Mouse (Mus musculus) midbrain, embryonic 11.5 days (tissue): ENCODE results near the gene Ndufa9. TPM values are rescaled to one million over a fixed set of nuclear protein-coding genes. Genes with fewer than 3 reads are reported as not detected.

Experiments used
- ATAC-seq: fragments of 200-750 bp; cut with Nextera tagmentation; 2 replicates; pipeline ENCODE4 v1.8.0; 2017; ENCODE audit warnings: moderate TSS enrichment, moderate library complexity; ENCODE audit not compliant: low FRiP score
- DNase-seq: peaks from one replicate; pipeline ENCODE4 v3.0.0; 2015; ENCODE audit warnings: low spot score; ENCODE audit errors: missing footprints
- H3K27ac ChIP-seq: fragments of 300-500 bp; sonication (generic); 2 replicates; pipeline ENCODE4 v1.5.1; 2014; ENCODE audit warnings: low read depth, low read length
- H3K27me3 ChIP-seq: fragments of 300-500 bp; sonication (generic); 2 replicates; pipeline ENCODE4 v1.6.1; 2014; ENCODE audit warnings: mild to moderate bottlenecking, low read length, moderate library complexity, mixed read lengths; ENCODE audit not compliant: control insufficient read depth, insufficient read depth
- H3K36me3 ChIP-seq: fragments of 300-500 bp; sonication (generic); 2 replicates; pipeline ENCODE4 v1.6.1; 2014; ENCODE audit warnings: mild to moderate bottlenecking, low read length, moderate library complexity, mixed read lengths; ENCODE audit not compliant: control insufficient read depth, insufficient read depth
- H3K4me1 ChIP-seq: fragments of 300-500 bp; sonication (generic); 2 replicates; pipeline ENCODE4 v1.6.1; 2014; ENCODE audit warnings: low read length; ENCODE audit not compliant: control insufficient read depth, insufficient read depth
- H3K4me2 ChIP-seq: fragments of 300-500 bp; sonication (generic); 2 replicates; pipeline ENCODE4 v1.6.1; 2014; ENCODE audit warnings: mild to moderate bottlenecking, moderate library complexity
- H3K4me3 ChIP-seq: fragments of 300-500 bp; sonication (generic); 2 replicates; pipeline ENCODE4 v1.5.1; 2014; ENCODE audit warnings: low read depth, low read length
- H3K9ac ChIP-seq: fragments of 300-500 bp; sonication (generic); 2 replicates; pipeline ENCODE4 v1.6.1; 2014; ENCODE audit warnings: low read length
- H3K9me3 ChIP-seq: fragments of 300-500 bp; sonication (generic); 2 replicates; pipeline ENCODE4 v1.6.1; 2016; ENCODE audit warnings: low read length; ENCODE audit not compliant: control insufficient read depth
- WGBS: fragments of 180-500 bp; shearing (Covaris S2); extraction: QIAGEN DNeasy Blood & Tissue Kit; methylation state at CpG from one replicate; pipeline ENCODE4 v1.1.7; 2014; 5-methylcytosine and 5-hydroxymethylcytosine counted together
- polyA plus RNA-seq: library from polyadenylated mRNA; unstranded; fragments of >200 nt; fragmentation: Nextera tagmentation; extraction: Ambion mirVana; gene quantifications from 2 replicates; pipeline ENCODE4 v1.2.1, GENCODE M21; 2014

Gene Ndufa9
- polyA plus RNA-seq: 194 and 196 TPM in 2 replicates

GRCm38 (mm10) chr6:126848712-126849704 is at the start of gene Ndufa9:
Gene Ndufa9 (minus strand): TSS chr6:126849136.
- no peaks in the 10 kb centered on the region for H3K9me3 ChIP-seq
- peak; percentile 99 for DNase-seq
- peak within 1 kb of the TSS; percentile 78 for H3K4me2 ChIP-seq
- peaks cover 8% of the 10 kb centered on the region for H3K4me1 ChIP-seq
- H3K27ac ChIP-seq: no peak within 1 kb of the TSS
- peak; percentile 90 for ATAC-seq
- 6% methylated on average over 46 of the region's 46 CpGs for WGBS
- H3K36me3 ChIP-seq: no peaks in the 10 kb centered on the region
- H3K9ac ChIP-seq: peak within 1 kb of the TSS; percentile 84
- H3K27me3 ChIP-seq: no peaks in the 10 kb centered on the region
- peak within 1 kb of the TSS; percentile 87 for H3K4me3 ChIP-seq

- ATAC-seq (no peak), DNase-seq (no peak)
- no peak overlapping the region for H3K4me3 ChIP-seq
- no peak overlapping the region for H3K4me2 ChIP-seq
- H3K27me3 ChIP-seq: no peaks in the 10 kb centered on the region
- no peak overlapping the region for H3K9ac ChIP-seq
- H3K27ac ChIP-seq: no peak overlapping the region
- H3K36me3 ChIP-seq: no peaks in the 10 kb centered on the region
- H3K4me1 ChIP-seq: no peaks in the 10 kb centered on the region
- H3K9me3 ChIP-seq: no peaks in the 10 kb centered on the region
- WGBS: 86% methylated on average over 8 of the region's 8 CpGs
Observed at GRCm38 (mm10) chr6:126877118-126877517, 28.2 kb upstream of the Ndufa9 start.

- ATAC-seq (no peak), DNase-seq (no peak)
- no peak within 1 kb of the TSS for H3K27ac ChIP-seq
Observed at GRCm38 (mm10) chr6:126852881-126853280, 3.9 kb upstream of the Ndufa9 start, which contains the start of gene Akap3. Gene Akap3 (plus strand): TSS chr6:126853098.

GRCm38 (mm10) chr6:126836628-126837027 is 12.3 kb downstream of the Ndufa9 start:
- Histone ChIP-seq H3K4me1 (no peaks in the 10 kb centered on the region), H3K9ac (no peak overlapping the region), H3K4me3 (no peak overlapping the region), H3K27me3 (no peaks in the 10 kb centered on the region), H3K4me2 (no peak overlapping the region), H3K36me3 (peaks cover 23% of the 10 kb centered on the region), H3K27ac (no peak overlapping the region), H3K9me3 (no peaks in the 10 kb centered on the region)
- no peak for ATAC-seq
- WGBS: 91% methylated on average over 8 of the region's 8 CpGs
- no peak for DNase-seq

More at GRCm38 (mm10) chr6:126852881-126853280, 3.9 kb upstream of the Ndufa9 start, which contains the start of gene Akap3:
- Histone ChIP-seq H3K4me1 (peaks cover 5% of the 10 kb centered on the region), H3K4me3 (no peak within 1 kb of the TSS), H3K27me3 (no peaks in the 10 kb centered on the region), H3K9ac (no peak within 1 kb of the TSS), H3K4me2 (no peak within 1 kb of the TSS), H3K9me3 (no peaks in the 10 kb centered on the region), H3K36me3 (no peaks in the 10 kb centered on the region)

GRCm38 (mm10) chr6:126823087-126823486 is 25.8 kb downstream of the Ndufa9 start:
- ATAC-seq: no peak

GRCm38 (mm10) chr6:126816338-126816737 is 32.6 kb downstream of the Ndufa9 start:
- Histone ChIP-seq H3K4me1 (no peaks in the 10 kb centered on the region), H3K9ac (no peak overlapping the region), H3K4me2 (no peak overlapping the region), H3K9me3 (no peaks in the 10 kb centered on the region), H3K36me3 (peaks cover 4% of the 10 kb centered on the region; the same call in 1 of the 2 replicates), H3K27me3 (no peaks in the 10 kb centered on the region), H3K27ac (no peak overlapping the region), H3K4me3 (no peak overlapping the region)
- peak; percentile 8 for DNase-seq
- no peak for ATAC-seq
- 89% methylated on average over 8 of the region's 8 CpGs for WGBS

More at GRCm38 (mm10) chr6:126823087-126823486, 25.8 kb downstream of the Ndufa9 start:
- Histone ChIP-seq H3K27me3 (no peaks in the 10 kb centered on the region), H3K4me2 (no peak overlapping the region), H3K36me3 (peaks cover 20% of the 10 kb centered on the region), H3K4me1 (no peaks in the 10 kb centered on the region), H3K9ac (no peak overlapping the region), H3K27ac (no peak overlapping the region), H3K4me3 (no peak overlapping the region), H3K9me3 (no peaks in the 10 kb centered on the region)
- WGBS: 91% methylated on average over 3 of the region's 3 CpGs
- peak; percentile 2 for DNase-seq

GRCm38 (mm10) chr6:126815206-126815750 is 33.7 kb downstream of the Ndufa9 start:
- Histone ChIP-seq H3K4me3 (no peak overlapping the region), H3K27me3 (no peaks in the 10 kb centered on the region), H3K4me1 (no peaks in the 10 kb centered on the region), H3K27ac (no peak overlapping the region), H3K4me2 (no peak overlapping the region), H3K9me3 (no peaks in the 10 kb centered on the region), H3K9ac (no peak overlapping the region), H3K36me3 (peaks cover 4% of the 10 kb centered on the region; the same call in 1 of the 2 replicates)
- WGBS: 67% methylated on average over 6 of the region's 6 CpGs
- ATAC-seq (no peak), DNase-seq (peak; percentile 81)

GRCm38 (mm10) chr6:126811481-126811880 is 37.5 kb downstream of the Ndufa9 start:
- no peak for ATAC-seq
- no peak for DNase-seq
- H3K4me2 ChIP-seq: no peak overlapping the region
- no peaks in the 10 kb centered on the region for H3K4me1 ChIP-seq
- H3K27ac ChIP-seq: no peak overlapping the region
- WGBS: 88% methylated on average over 4 of the region's 4 CpGs
- no peaks in the 10 kb centered on the region for H3K27me3 ChIP-seq
- H3K36me3 ChIP-seq: no peaks in the 10 kb centered on the region
- H3K9me3 ChIP-seq: no peaks in the 10 kb centered on the region
- no peak overlapping the region for H3K4me3 ChIP-seq
- H3K9ac ChIP-seq: no peak overlapping the region

GRCm38 (mm10) chr6:126808561-126808960 is 40.4 kb downstream of the Ndufa9 start:
- no peaks in the 10 kb centered on the region for H3K36me3 ChIP-seq
- H3K27me3 ChIP-seq: no peaks in the 10 kb centered on the region
- H3K4me3 ChIP-seq: no peak overlapping the region
- 83% methylated on average over 8 of the region's 8 CpGs for WGBS
- no peak overlapping the region for H3K9ac ChIP-seq
- ATAC-seq (no peak), DNase-seq (no peak)
- no peak overlapping the region for H3K27ac ChIP-seq
- H3K9me3 ChIP-seq: no peaks in the 10 kb centered on the region
- H3K4me1 ChIP-seq: no peaks in the 10 kb centered on the region
- H3K4me2 ChIP-seq: no peak overlapping the region
